Mouse (Mus musculus): ENCODE results near the gene Mtor.

GRCm38 (mm10) chr4:148589565-148589964 lies 141.2 kb downstream of the Mtor start:
- TF ChIP-seq CTCF (IDR thresholded peaks at IDR 0.05; ENCODE audit: low read depth): no peak
- no peak for TF ChIP-seq EP300 (IDR thresholded peaks at IDR 0.05; ENCODE audit: low read depth)
